Mouse (Mus musculus) spleen, embryonic (tissue): Measurements from ENCODE around the gene Usp30.

Source experiments
- CTCF ChIA-PET: fragments of 350-600 bp; sonication (Branson Sonifier 250); formaldehyde crosslinking; loops from one replicate; lab custom pipeline; 2022; lab: Charles Lee

Usp30 gene

DNA sequence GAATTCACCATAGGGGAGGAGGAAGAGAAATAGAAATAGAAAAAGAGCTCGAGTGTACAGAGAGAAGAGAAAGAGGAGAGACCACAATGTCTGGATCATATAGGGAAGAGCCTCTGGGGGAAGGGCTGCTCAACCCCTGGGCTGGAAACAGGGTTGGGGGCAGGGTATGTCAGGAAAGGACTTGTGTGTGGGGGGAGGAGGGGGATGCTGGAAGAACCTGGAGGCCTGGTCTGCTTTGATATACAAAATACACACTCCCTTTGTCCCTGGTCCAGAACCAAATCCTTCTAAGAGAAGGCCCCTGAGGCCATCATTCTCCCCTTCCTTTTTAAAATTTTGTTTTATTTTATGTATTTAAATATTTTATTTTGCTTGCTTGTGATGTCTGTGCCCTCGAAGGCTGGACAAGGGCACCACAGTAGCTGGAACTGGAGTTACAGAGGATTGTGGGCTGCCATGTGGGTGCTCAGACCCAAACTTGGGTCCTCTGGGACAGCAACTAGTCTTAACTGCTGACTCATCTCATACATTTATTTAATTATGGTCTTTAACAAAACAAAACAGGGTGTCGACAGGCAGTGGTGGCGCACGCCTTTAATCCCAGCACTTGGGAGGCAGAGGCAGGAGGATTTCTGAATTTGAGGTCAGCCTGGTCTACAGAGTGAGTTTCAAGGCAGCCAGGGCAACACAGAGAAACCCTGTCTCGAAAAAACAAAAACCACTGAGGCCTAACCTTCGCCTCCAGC lies 61.4 kb downstream of the Usp30 start:
- CTCF ChIA-PET, result interaction anchor here (0.6 kb wide), 1 partner anchor 168 kb away, joined by 3 read pairs; no protein-coding TSS in a partner anchor

DNA sequence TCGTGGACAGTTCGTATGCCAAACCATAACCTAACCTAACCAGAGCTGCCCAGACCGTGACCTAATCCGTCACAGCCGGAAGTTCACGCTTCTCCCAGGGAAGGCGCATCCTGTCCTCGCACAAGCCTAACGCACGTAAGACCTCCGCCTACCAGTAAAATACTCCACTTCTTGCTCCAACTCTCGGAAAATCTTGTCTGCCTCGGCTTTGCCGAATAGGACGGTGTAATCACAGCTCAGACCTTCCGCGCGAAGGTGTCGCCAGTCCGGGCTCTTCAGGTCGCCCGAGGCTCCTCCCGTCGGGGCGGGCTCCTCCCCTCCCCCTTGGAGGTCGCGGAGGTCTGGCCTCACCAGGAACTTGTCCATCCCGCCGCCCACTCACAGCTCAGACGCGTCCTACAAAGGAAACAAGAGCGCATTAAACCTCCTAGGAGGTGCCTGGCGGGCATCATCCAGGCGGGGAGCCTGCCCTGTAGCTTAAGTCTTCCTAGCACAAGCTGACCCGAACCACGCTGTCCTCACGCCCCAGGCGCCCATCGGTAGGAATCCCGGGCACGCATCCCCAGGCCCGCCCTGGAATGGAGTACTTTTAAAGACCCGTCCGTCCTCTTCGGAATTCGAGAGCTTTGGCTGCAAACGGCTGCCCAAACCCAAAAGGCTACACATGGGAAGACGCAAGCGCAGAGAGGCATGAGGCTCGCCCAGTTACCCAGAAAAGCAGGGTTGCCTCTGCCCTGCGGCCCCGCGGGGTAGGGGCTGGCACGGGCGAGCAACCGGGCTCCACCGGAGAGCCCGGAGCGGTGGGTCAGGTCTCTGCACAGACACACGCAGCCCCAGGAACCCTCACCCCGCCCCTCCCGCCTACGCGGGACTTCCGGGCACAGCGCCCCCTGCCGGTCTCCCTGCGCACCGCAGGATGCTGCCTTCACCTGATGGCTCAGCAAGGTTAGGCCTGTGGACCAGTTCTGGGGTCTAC lies 62.4 kb downstream of the Usp30 start, which contains the start of gene Alkbh2:
TSS of gene Alkbh2 (minus strand) at position 845 of the 976 bp plus-strand sequence.
- CTCF ChIA-PET, result interaction anchor here (0.6 kb wide), 1 partner anchor 169 kb away, joined by 3 read pairs; no protein-coding TSS in a partner anchor

- CTCF ChIA-PET, result interaction anchor here (0.7 kb wide), 1 partner anchor 437 kb away, joined by 3 read pairs; no protein-coding TSS in a partner anchor
These were observed 64.4 kb downstream of the Usp30 start for GRCm38 (mm10) chr5:114129550-114130210.

DNA sequence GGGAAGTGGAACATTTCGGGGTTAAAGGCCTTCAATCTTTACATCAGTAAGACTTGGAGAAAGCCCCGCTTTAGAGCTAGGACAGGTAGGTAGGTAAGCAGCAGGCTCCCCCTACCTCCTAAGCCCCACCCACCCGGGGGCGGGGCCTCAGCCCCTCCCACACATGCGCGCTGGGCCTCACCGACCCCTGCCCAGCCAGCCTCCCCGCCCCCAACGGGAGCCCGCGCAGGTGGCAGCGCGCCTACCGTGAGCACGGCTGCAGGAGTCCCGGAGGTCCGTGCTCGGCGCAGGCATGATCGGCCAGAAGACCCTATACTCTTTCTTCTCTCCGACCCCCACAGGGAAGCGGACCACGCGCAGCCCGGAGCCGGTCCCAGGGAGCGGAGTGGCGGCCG lies 64.9 kb downstream of the Usp30 start, which contains the start of gene Ung:
TSS of gene Ung (plus strand) at position 176 of the 395 bp plus-strand sequence.
- CTCF ChIA-PET, result interaction anchor here (0.7 kb wide), 1 partner anchor 437 kb away, joined by 3 read pairs; no protein-coding TSS in a partner anchor

DNA sequence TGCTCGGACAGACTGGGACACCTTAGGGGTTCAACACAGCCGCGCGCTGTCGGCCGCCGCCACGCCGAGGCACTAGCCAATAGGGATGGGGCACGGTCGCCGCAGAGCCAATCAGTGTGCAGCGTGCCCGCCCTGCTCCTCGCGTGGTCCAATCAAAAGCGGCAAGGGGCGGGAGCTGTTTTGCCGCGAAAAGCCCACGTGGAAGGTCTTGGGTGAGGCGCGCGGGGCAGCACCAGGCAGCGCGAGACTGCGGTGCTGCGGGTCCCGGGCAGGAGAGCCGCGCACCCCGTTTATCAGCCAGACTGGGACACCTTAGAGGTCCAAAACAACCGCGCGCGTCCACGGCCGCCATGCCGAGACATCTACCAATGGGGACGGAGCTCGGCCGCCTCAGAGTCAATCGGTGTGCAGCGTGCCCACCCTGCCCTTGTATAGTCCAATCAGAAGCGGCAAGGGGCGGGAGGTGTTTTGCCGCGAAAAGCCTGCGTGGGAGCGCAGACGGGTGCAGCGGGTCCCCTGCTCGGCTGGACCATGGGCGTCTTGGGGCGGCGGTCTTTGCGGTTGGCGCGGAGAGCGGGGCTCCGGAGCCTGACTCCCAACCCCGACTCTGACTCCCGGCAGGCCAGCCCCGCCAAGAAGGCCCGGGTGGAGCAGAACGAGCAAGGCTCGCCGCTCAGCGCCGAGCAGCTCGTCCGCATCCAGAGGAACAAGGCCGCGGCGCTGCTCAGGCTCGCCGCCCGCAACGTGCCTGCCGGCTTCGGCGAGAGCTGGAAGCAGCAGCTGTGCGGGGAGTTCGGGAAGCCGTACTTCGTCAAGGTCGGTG lies 65.6 kb downstream of the Usp30 start:
- CTCF ChIA-PET, result no interaction called here

DNA sequence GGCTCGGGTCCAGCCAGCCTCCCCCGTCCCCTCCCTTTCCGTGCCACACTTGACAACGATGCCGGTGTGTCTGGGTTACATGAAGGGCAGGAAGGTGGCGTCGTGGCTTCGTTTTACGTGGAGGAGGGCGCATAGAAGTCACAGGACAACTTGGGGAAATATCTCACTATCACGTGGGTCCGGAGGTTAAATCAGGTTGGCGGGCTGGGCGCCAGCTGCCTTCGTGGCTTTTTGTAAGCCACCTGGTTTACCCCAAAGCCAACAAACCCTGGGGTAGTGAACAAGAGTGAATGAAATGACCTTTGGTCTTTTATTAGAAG lies 66.2 kb downstream of the Usp30 start:
- CTCF ChIA-PET, result interaction anchor here (0.6 kb wide), 1 partner anchor 482 kb away, joined by 3 read pairs; no protein-coding TSS in a partner anchor

- CTCF ChIA-PET, result interaction anchor here (0.8 kb wide), 1 partner anchor 32 kb away, joined by 4 read pairs; no protein-coding TSS in a partner anchor
These were observed 67.6 kb downstream of the Usp30 start for GRCm38 (mm10) chr5:114132841-114133240.

DNA sequence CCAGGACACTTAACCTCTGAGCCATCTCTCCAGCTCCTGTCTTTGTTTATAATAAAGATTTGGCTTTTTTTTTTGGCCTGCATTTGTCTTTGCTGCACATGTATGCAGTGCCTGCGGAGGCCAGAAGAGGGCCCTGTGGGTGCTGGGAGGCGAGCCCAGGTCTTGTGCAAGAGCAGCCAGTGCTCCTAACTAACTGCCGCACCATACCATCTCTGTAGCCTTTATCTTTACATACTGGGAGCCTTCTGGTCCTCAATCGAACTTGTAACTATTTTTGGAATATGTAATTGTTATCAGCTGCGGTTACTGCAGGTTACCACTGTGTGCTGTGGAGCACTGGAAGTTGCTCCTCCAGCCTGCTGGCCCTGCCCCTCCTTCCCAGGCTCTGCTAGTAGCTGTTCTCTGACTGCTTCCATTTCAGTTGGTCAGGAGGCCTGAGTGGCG lies 68.9 kb downstream of the Usp30 start:
- CTCF ChIA-PET, result no interaction called here

DNA sequence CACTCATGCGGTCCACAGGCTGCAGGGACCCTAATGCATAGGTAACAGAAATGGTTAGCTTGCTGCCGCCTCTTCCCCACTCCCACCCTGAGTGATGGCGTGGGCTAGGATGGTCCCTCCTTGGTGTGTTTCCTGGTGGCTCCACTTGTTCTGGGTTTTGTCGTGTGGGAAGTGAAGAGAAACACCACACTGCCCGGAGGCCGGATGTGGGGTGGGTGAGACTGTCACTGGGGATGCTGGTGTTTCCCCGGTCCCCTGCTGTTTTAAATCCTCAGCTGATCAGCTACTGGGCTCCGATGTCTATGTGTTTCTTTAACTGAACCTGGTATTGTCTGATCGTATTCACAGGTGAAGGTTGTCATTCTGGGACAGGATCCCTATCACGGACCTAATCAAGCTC lies 70.3 kb downstream of the Usp30 start:
- CTCF ChIA-PET, result no interaction called here

- CTCF ChIA-PET, result interaction anchor here (0.7 kb wide), 1 partner anchor 1370 kb away, joined by 5 read pairs; no protein-coding TSS in a partner anchor
These were observed 72.4 kb downstream of the Usp30 start for GRCm38 (mm10) chr5:114137481-114138276.

DNA sequence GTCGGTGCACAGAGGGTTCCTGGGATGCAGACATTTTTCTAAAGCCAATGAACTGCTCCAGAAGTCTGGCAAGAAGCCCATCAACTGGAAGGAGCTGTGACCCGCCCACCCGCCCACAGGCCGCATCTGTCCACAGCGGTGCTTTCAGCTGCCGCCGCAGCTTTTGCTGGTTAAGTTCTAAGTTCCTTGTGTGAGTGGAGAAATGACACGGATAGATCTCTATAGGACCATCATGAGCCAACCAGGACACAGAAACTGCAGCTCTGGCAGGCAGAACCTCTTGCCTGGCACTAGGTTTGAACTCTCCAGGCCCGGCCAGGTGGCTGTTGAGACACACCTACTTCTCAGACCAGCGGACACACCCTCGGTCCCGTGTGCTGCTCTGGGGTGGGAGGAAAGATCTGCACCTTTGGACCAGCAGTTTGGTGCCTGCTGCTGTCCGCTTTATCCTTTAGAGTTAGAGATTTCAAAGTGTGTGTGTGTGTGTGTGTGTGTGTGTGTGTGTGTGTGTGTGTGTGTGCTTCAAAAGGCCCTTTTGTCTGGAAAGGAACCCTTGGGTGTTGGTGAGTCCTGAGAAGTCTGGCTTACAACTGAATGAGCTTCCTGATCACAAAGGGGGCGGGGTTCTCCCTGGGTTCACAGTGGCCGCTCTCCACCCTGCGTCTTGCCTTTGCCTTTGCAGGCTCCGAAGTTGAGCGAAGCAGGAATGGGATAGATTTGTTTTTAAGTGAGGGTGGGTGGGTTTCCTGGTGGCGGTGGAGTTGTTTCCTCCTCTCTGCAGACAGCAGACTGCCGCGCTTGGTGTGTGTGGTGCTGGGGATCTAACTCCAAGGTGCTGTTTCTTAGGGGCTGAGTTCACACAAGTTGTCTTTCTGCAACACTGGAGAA lies 73.3 kb downstream of the Usp30 start:
- CTCF ChIA-PET, result interaction anchor here (0.7 kb wide), 1 partner anchor 1369 kb away, joined by 5 read pairs; no protein-coding TSS in a partner anchor

- CTCF ChIA-PET, result no interaction called here
These were observed 73.9 kb downstream of the Usp30 start for GRCm38 (mm10) chr5:114139175-114139574.

DNA sequence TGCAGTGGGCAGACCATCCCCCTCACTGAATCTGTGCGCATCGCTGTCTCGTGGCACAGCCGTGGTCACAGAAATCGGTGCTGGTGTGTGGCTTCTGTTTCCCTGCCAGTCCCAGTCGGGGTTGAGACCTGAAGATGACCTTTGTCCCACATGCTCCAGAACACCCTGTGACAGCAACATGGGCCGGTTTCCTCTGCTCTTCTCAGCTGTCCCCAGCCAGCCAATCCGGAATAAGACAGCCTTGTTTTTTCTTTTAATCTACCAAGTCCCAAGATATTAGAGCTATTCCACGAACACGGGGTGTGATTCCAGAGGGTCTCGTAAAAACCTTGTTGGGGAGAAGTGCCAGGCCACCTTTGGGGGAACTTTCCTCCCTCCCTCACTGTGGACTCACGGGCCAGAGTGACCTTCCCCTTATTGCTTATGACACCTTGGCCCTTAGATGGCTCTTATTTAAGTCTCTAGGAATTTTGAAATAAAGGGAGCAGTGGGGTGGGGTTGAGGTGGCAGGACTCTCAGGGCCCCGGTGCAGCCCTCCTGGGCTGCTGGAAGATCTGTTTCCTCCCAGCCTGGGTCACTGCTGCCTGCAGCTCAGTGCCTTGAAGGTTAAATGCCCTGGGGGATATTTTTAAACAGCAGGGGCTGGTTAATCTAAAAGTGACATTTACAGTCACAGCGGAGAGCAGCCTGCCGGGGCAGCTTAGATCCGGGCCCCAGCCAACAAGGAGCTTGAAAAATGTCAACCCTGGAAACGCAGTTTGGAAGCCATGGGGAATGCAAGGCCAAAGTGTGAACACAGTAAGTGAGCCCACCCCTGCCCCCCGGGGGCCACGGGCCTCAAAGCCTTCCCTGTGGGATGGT lies 81.0 kb downstream of the Usp30 start, which contains the start of gene Acacb:
TSS of gene Acacb (plus strand) at position 508 of the 861 bp plus-strand sequence.
- CTCF ChIA-PET, result no interaction called here

GRCm38 (mm10) chr5:114147043-114147972 lies 82.0 kb downstream of the Usp30 start:
- CTCF ChIA-PET, result no interaction called here

GRCm38 (mm10) chr5:114152359-114153092 lies 87.3 kb downstream of the Usp30 start:
- CTCF ChIA-PET, result no interaction called here

DNA sequence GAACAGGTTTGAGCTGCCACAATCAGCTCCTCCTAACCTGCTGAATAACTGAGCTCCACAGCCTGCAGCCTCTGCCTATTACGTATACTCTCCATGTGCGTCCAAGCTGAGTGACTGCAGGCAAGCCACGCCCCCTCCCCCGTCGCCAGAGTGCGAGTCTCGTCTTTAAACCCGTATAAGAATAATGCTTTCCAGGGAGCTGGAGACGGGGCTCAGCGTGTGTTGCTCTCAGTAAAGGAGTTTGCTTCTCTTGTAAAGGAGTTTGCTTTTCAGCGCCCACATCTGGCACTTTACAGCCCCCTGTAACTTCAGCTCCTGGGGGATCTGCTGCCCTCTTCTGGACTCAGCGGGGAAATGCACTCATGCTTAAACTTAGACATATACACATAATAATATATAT lies 88.2 kb downstream of the Usp30 start:
- CTCF ChIA-PET, result no interaction called here
